Mouse (Mus musculus): ENCODE measurements around the gene Cep89. TPM values are rescaled to one million over a fixed set of nuclear protein-coding genes. Genes with fewer than 3 reads are reported as not detected.

Cep89 gene
- polyA plus RNA-seq, 1 experiment from 2014 or later: 23.8 TPM

- WGBS: 45% methylated on average over 16 of the region's 16 CpGs
- ATAC-seq (0 out of 2 replicates have a peak, but pooled peaks have one; percentile 23), DNase-seq (ENCODE audit: low spot score) (no peak)
Observed at GRCm38 (mm10) chr7:35379492-35380119, 17.2 kb upstream of the Cep89 start.

GRCm38 (mm10) chr7:35380351-35380750, 16.5 kb upstream of the Cep89 start:
- Histone ChIP-seq H3K27me3 (replicated peaks; ENCODE audit: control insufficient read depth, insufficient read depth, low read length) (no peaks in the 10 kb centered on the region), H3K4me1 (ENCODE audit: control insufficient read depth, insufficient read depth, low read length) (no peaks in the 10 kb centered on the region), H3K9me3 (replicated peaks; ENCODE audit: control insufficient read depth, low read length) (no peaks in the 10 kb centered on the region), H3K9ac (ENCODE audit: low read length) (no peak overlapping the region), H3K4me2 (ENCODE audit: low read length) (no peak overlapping the region), H3K27ac (ENCODE audit: low read depth, low read length) (no peak overlapping the region), H3K4me3 (ENCODE audit: low read depth, low read length) (no peak overlapping the region), H3K36me3 (ENCODE audit: control insufficient read depth, insufficient read depth, low read length) (no peaks in the 10 kb centered on the region)
- ATAC-seq: no peak
- no peak for DNase-seq (ENCODE audit: low spot score)
- 87% methylated on average over 8 of the region's 8 CpGs for WGBS

More at GRCm38 (mm10) chr7:35379492-35380119, 17.2 kb upstream of the Cep89 start:
- no peaks in the 10 kb centered on the region for H3K36me3 ChIP-seq (ENCODE audit: control insufficient read depth, insufficient read depth, low read length)
- H3K27ac ChIP-seq (ENCODE audit: low read depth, low read length): no peak overlapping the region
- no peaks in the 10 kb centered on the region for H3K9me3 ChIP-seq (replicated peaks; ENCODE audit: control insufficient read depth, low read length)
- H3K4me2 ChIP-seq (ENCODE audit: low read length): no peak overlapping the region
- H3K4me3 ChIP-seq (ENCODE audit: low read depth, low read length): no peak overlapping the region
- no peaks in the 10 kb centered on the region for H3K27me3 ChIP-seq (replicated peaks; ENCODE audit: control insufficient read depth, insufficient read depth, low read length)
- no peak overlapping the region for H3K9ac ChIP-seq (ENCODE audit: low read length)
- no peaks in the 10 kb centered on the region for H3K4me1 ChIP-seq (ENCODE audit: control insufficient read depth, insufficient read depth, low read length)

DNA sequence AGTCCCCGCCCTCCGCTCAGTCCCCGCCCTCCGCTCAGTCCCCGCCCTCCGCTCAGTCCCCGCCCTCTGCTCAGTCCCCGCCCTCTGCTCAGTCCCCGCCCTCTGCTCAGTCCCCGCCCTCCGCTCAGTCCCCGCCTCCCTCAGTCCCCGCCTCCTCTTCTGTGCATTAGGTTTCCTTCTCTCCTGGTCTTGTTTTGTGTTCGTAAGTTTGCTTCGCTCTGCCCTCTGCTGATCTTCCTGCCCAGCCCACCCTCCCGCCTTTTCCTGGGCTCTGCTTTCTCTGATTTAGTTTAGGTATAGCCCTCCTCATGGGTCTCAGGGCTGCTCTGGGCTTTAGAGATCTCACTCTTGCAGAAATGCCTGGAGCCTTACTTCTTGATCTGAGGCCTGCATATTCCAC, 15.0 kb upstream of the Cep89 start:
- Histone ChIP-seq H3K4me3 (ENCODE audit: low read depth, low read length) (no peak overlapping the region), H3K9me3 (replicated peaks; ENCODE audit: control insufficient read depth, low read length) (no peaks in the 10 kb centered on the region), H3K4me2 (ENCODE audit: low read length) (no peak overlapping the region), H3K4me1 (ENCODE audit: control insufficient read depth, insufficient read depth, low read length) (no peaks in the 10 kb centered on the region), H3K9ac (ENCODE audit: low read length) (no peak overlapping the region), H3K36me3 (ENCODE audit: control insufficient read depth, insufficient read depth, low read length) (no peaks in the 10 kb centered on the region), H3K27me3 (replicated peaks; ENCODE audit: control insufficient read depth, insufficient read depth, low read length) (no peaks in the 10 kb centered on the region), H3K27ac (ENCODE audit: low read depth, low read length) (no peak overlapping the region)
- ATAC-seq (no peak), DNase-seq (ENCODE audit: low spot score) (no peak)
- 53% methylated on average over 13 of the region's 16 CpGs for WGBS

- Histone ChIP-seq H3K9me3 (replicated peaks; ENCODE audit: control insufficient read depth, low read length) (no peaks in the 10 kb centered on the region), H3K9ac (ENCODE audit: low read length) (no peak overlapping the region), H3K36me3 (ENCODE audit: control insufficient read depth, insufficient read depth, low read length) (no peaks in the 10 kb centered on the region), H3K4me3 (ENCODE audit: low read depth, low read length) (no peak overlapping the region), H3K27me3 (replicated peaks; ENCODE audit: control insufficient read depth, insufficient read depth, low read length) (no peaks in the 10 kb centered on the region), H3K4me1 (ENCODE audit: control insufficient read depth, insufficient read depth, low read length) (no peaks in the 10 kb centered on the region), H3K27ac (ENCODE audit: low read depth, low read length) (no peak overlapping the region), H3K4me2 (ENCODE audit: low read length) (no peak overlapping the region)
- no peak for DNase-seq (ENCODE audit: low spot score)
- WGBS: 54% methylated on average over 2 of the region's 2 CpGs
- no peak for ATAC-seq
Observed at GRCm38 (mm10) chr7:35382706-35383353, 14.0 kb upstream of the Cep89 start.

DNA sequence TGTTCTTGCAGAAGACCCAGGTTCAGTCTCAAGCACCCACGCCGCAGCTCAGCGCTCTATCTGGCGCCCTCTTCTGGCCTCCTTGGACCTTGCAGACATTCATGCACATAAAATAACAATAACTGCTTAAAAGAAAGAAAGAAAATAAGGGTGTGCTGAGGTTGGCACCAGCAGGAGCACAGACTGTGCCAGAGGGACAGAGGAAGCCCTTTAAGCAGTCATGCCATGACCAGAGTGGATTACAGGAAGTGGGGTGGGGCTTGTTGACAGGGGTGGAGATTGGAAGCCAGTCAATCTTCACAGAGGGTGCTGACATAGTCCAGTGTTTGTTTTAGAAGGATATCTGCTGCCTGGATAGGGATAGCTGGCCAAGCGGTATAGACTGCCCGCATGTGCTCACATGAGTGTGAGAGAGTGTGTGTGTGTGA, 10.3 kb upstream of the Cep89 start:
- ATAC-seq (no peak), DNase-seq (ENCODE audit: low spot score) (no peak)
- H3K27me3 ChIP-seq (replicated peaks; ENCODE audit: control insufficient read depth, insufficient read depth, low read length): no peaks in the 10 kb centered on the region
- WGBS: 67% methylated on average over 6 of the region's 6 CpGs
- no peaks in the 10 kb centered on the region for H3K36me3 ChIP-seq (ENCODE audit: control insufficient read depth, insufficient read depth, low read length)
- no peak overlapping the region for H3K9ac ChIP-seq (ENCODE audit: low read length)
- no peaks in the 10 kb centered on the region for H3K4me1 ChIP-seq (ENCODE audit: control insufficient read depth, insufficient read depth, low read length)
- no peak overlapping the region for H3K27ac ChIP-seq (ENCODE audit: low read depth, low read length)
- no peaks in the 10 kb centered on the region for H3K9me3 ChIP-seq (replicated peaks; ENCODE audit: control insufficient read depth, low read length)
- H3K4me2 ChIP-seq (ENCODE audit: low read length): no peak overlapping the region
- H3K4me3 ChIP-seq (ENCODE audit: low read depth, low read length): no peak overlapping the region

DNA sequence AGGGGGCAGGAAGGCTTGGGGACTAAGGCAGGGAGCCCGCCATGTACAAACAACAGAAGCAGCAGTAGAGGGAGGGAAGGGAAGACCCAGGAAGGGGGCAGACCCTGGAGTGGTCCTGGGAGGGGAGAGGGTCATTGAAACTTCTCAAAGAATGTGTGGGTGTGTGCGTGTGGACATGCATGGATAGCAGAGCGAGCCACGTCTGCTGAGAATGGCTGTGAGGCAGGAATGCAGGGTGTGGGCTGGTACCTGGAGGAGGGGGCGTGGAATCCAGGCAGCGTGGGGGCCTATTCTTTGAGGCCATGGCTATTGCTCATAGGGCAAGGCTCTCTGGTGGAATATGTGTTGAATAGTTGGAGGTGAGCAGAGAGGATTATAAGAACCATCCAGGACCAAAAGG, 8.1 kb upstream of the Cep89 start:
- H3K9me3 ChIP-seq (replicated peaks; ENCODE audit: control insufficient read depth, low read length): no peaks in the 10 kb centered on the region
- no peaks in the 10 kb centered on the region for H3K27me3 ChIP-seq (replicated peaks; ENCODE audit: control insufficient read depth, insufficient read depth, low read length)
- no peak overlapping the region for H3K27ac ChIP-seq (ENCODE audit: low read depth, low read length)
- 82% methylated on average over 6 of the region's 6 CpGs for WGBS
- H3K9ac ChIP-seq (ENCODE audit: low read length): no peak overlapping the region
- no peak for DNase-seq (ENCODE audit: low spot score)
- peaks cover 14% of the 10 kb centered on the region; the same call in 1 of the 2 replicates for H3K36me3 ChIP-seq (ENCODE audit: control insufficient read depth, insufficient read depth, low read length)
- ATAC-seq: no peak
- no peaks in the 10 kb centered on the region for H3K4me1 ChIP-seq (ENCODE audit: control insufficient read depth, insufficient read depth, low read length)
- no peak overlapping the region for H3K4me2 ChIP-seq (ENCODE audit: low read length)
- no peak overlapping the region for H3K4me3 ChIP-seq (ENCODE audit: low read depth, low read length)

DNA sequence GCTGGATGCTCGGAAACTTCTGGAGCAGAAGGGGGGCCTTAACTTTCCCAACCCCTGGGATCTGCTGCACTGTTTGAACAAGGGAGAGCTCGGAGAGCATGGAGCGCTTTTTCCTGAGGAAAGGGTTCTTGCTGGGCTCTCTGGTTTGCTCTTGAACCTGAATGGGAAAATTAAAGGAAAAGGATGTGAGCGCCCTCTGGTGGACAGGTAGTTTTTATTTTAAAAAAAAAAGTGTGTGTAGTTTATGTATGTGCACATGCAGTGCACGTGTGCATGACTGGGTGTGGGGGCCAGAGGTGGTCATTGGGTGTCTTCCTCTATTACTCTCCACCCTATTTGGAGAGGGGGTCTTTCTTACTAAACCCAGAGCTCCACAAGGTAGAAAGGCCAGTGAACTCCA, 3.9 kb upstream of the Cep89 start:
- H3K4me3 ChIP-seq (ENCODE audit: low read depth, low read length): no peak overlapping the region
- H3K4me2 ChIP-seq (ENCODE audit: low read length): no peak overlapping the region
- no peak overlapping the region for H3K9ac ChIP-seq (ENCODE audit: low read length)
- no peaks in the 10 kb centered on the region for H3K27me3 ChIP-seq (replicated peaks; ENCODE audit: control insufficient read depth, insufficient read depth, low read length)
- no peak for ATAC-seq
- no peak overlapping the region for H3K27ac ChIP-seq (ENCODE audit: low read depth, low read length)
- H3K36me3 ChIP-seq (ENCODE audit: control insufficient read depth, insufficient read depth, low read length): peaks cover 22% of the 10 kb centered on the region
- no peak for DNase-seq (ENCODE audit: low spot score)
- 59% methylated on average over 5 of the region's 5 CpGs for WGBS
- H3K4me1 ChIP-seq (ENCODE audit: control insufficient read depth, insufficient read depth, low read length): peaks cover 13% of the 10 kb centered on the region
- no peaks in the 10 kb centered on the region for H3K9me3 ChIP-seq (replicated peaks; ENCODE audit: control insufficient read depth, low read length)

DNA sequence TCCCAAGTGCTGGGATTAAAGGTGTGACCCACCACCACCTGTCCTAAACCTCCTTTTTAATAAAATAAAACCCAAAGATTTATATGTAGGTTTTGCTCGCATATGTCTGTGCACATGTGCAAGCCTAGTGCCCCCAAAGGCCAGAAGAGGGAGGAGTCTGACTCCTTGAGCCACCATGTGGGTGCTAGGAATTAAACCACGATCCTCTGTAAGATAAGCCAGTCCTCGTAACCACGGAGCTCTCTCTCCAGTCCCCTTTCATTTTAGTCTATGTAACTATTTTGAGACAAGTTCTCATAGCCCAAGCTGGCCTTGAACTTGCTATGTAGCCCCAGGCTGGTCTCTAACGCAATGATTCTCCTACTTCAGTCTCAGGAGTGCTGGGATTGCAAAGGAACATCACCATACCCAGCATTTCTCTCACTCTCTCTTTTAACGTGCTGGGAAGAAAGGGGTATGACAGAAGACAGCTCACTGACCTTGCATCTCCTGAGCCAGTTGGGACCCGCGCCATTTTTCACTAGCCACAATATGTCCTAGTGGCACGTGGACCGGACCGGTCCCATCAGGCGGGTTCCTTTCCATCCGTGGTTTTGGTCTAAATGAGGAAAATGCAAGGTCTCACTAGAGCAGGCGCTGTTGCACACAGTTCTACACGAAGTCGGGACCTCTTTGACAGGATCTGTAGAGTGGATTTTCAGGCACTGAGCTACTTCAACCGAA, 940 bp upstream of the Cep89 start:
- H3K27me3 ChIP-seq (replicated peaks; ENCODE audit: control insufficient read depth, insufficient read depth, low read length): no peaks in the 10 kb centered on the region
- H3K9me3 ChIP-seq (replicated peaks; ENCODE audit: control insufficient read depth, low read length): no peaks in the 10 kb centered on the region
- H3K4me2 ChIP-seq (ENCODE audit: low read length): peak overlapping the region; percentile 83
- WGBS: 14% methylated on average over 17 of the region's 17 CpGs
- DNase-seq (ENCODE audit: low spot score) (peak; percentile 4), ATAC-seq (no peak)
- no peak overlapping the region for H3K27ac ChIP-seq (ENCODE audit: low read depth, low read length)
- H3K9ac ChIP-seq (ENCODE audit: low read length): peak overlapping the region; percentile 67
- H3K36me3 ChIP-seq (ENCODE audit: control insufficient read depth, insufficient read depth, low read length): peaks cover 42% of the 10 kb centered on the region
- peak overlapping the region; percentile 61 for H3K4me3 ChIP-seq (ENCODE audit: low read depth, low read length)
- H3K4me1 ChIP-seq (ENCODE audit: control insufficient read depth, insufficient read depth, low read length): peaks cover 15% of the 10 kb centered on the region

DNA sequence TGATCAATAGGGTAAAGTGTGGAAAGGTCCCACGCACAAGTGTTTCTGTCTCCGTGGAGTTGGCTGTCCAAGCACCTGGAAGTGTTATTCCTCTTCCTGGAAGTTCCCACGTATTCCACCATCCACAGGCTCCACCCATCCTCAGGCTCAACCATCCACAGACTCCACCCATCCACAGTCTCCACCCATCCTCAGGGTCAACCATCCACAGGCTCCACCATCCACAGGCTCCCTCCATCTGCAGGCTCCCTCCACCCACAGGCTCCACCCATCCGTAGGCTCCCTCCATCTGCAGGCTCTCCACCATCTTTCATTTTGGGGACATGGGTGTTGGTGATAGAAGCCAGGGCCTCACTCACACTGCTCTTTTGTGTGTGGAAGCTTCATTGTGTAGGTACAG, 4.3 kb downstream of the Cep89 start:
- Histone ChIP-seq H3K27me3 (replicated peaks; ENCODE audit: control insufficient read depth, insufficient read depth, low read length) (no peaks in the 10 kb centered on the region), H3K9ac (ENCODE audit: low read length) (no peak overlapping the region), H3K27ac (ENCODE audit: low read depth, low read length) (no peak overlapping the region), H3K9me3 (replicated peaks; ENCODE audit: control insufficient read depth, low read length) (no peaks in the 10 kb centered on the region), H3K4me2 (ENCODE audit: low read length) (no peak overlapping the region), H3K4me1 (ENCODE audit: control insufficient read depth, insufficient read depth, low read length) (peaks cover 10% of the 10 kb centered on the region), H3K4me3 (ENCODE audit: low read depth, low read length) (no peak overlapping the region), H3K36me3 (ENCODE audit: control insufficient read depth, insufficient read depth, low read length) (peaks cover 69% of the 10 kb centered on the region)
- DNase-seq (ENCODE audit: low spot score) (no peak), ATAC-seq (no peak)
- 90% methylated on average over 4 of the region's 4 CpGs for WGBS

Data from forebrain, embryonic 14.5 days (tissue).